Mouse (Mus musculus) embryo, embryonic 10.5 days (tissue): ENCODE measurements around the gene Wee1.
"Not testable (repeated sequence)": the region's sequence is repeated elsewhere in the genome, so short reads cannot be mapped to it uniquely, and the experiment has no call there.

ENCODE experiments used
- DNase-seq: peaks from one replicate; pipeline ENCODE4 v3.0.0-alpha.2; 2015; ENCODE audit warnings: low spot score

Gene Wee1

GRCm38 (mm10) chr7:110122565-110123422 lies 948 bp downstream of the Wee1 start:
- DNase-seq: peak; percentile 57

GRCm38 (mm10) chr7:110123844-110124555 lies 2.2 kb downstream of the Wee1 start:
- DNase-seq: no peak

GRCm38 (mm10) chr7:110128566-110128965 lies 6.7 kb downstream of the Wee1 start:
- no peak for DNase-seq

- DNase-seq: not testable (repeated sequence)
Measured at GRCm38 (mm10) chr7:110132272-110132671, 10.4 kb downstream of the Wee1 start.

GRCm38 (mm10) chr7:110133988-110134387 lies 12.1 kb downstream of the Wee1 start:
- no peak for DNase-seq

- DNase-seq: no peak
Measured at GRCm38 (mm10) chr7:110138538-110138937, 16.7 kb downstream of the Wee1 start.

- DNase-seq: no peak
Measured at GRCm38 (mm10) chr7:110143863-110144262, 22.0 kb downstream of the Wee1 start.

- no peak for DNase-seq
Measured at GRCm38 (mm10) chr7:110152891-110153290, 31.0 kb downstream of the Wee1 start.

- no peak for DNase-seq
Measured at GRCm38 (mm10) chr7:110156712-110157260, 34.9 kb downstream of the Wee1 start.

- DNase-seq: no peak
Measured at GRCm38 (mm10) chr7:110157261-110157910, 35.5 kb downstream of the Wee1 start.

- no peak for DNase-seq
Measured at GRCm38 (mm10) chr7:110158073-110158472, 36.2 kb downstream of the Wee1 start.

GRCm38 (mm10) chr7:110160109-110160508 lies 38.3 kb downstream of the Wee1 start:
- not testable (repeated sequence) for DNase-seq

GRCm38 (mm10) chr7:110160601-110161000 lies 38.8 kb downstream of the Wee1 start:
- DNase-seq: no peak

- peak; percentile 30 for DNase-seq
Measured at GRCm38 (mm10) chr7:110163024-110163423, 41.2 kb downstream of the Wee1 start.

GRCm38 (mm10) chr7:110164103-110164681 lies 42.3 kb downstream of the Wee1 start:
- DNase-seq: peak; percentile 95

- peak; percentile 97 for DNase-seq
Measured at GRCm38 (mm10) chr7:110164712-110165122, 42.9 kb downstream of the Wee1 start.

- DNase-seq: no peak
Measured at GRCm38 (mm10) chr7:110166233-110166632, 44.4 kb downstream of the Wee1 start.

GRCm38 (mm10) chr7:110179208-110179607 lies 57.4 kb downstream of the Wee1 start:
- DNase-seq: no peak

- DNase-seq: no peak
Measured at GRCm38 (mm10) chr7:110180613-110181012, 58.8 kb downstream of the Wee1 start.

GRCm38 (mm10) chr7:110181446-110181845 lies 59.6 kb downstream of the Wee1 start:
- no peak for DNase-seq

- no peak for DNase-seq
Measured at GRCm38 (mm10) chr7:110184608-110185007, 62.8 kb downstream of the Wee1 start.

- no peak for DNase-seq
Measured at GRCm38 (mm10) chr7:110189951-110190350, 68.1 kb downstream of the Wee1 start.
